Mouse (Mus musculus) neural tube, embryonic 12.5 days (tissue): ENCODE results near the gene Tmem237. TPM values are rescaled to one million over a fixed set of nuclear protein-coding genes. Genes with fewer than 3 reads are reported as not detected.
A peak's percentile ranks its signal among the peaks of the same experiment; 100 is the strongest.

Experiments used
- ATAC-seq: fragments of 200-750 bp; cut with Nextera tagmentation; 2 replicates; pipeline ENCODE4 v1.8.0; 2017; ENCODE audit warnings: low read depth, mild to moderate bottlenecking, moderate TSS enrichment, moderate library complexity; ENCODE audit not compliant: low FRiP score
- H3K27ac ChIP-seq: fragments of 300-500 bp; sonication (generic); 2 replicates; pipeline ENCODE4 v1.5.1; 2016
- H3K27me3 ChIP-seq: fragments of 300-500 bp; sonication (generic); replicated peaks from 2 replicates; pipeline ENCODE4 v1.6.1; 2016; ENCODE audit warnings: mild to moderate bottlenecking
- H3K36me3 ChIP-seq: fragments of 300-500 bp; sonication (generic); 2 replicates; pipeline ENCODE4 v1.6.1; 2016; ENCODE audit warnings: mild to moderate bottlenecking
- H3K4me1 ChIP-seq: fragments of 300-500 bp; sonication (generic); 2 replicates; pipeline ENCODE4 v1.6.1; 2016
- H3K4me2 ChIP-seq: fragments of 300-500 bp; sonication (generic); replicated peaks from 2 replicates; pipeline ENCODE4 v1.6.1; 2016; ENCODE audit warnings: mild to moderate bottlenecking
- H3K4me3 ChIP-seq: fragments of 300-500 bp; sonication (generic); 2 replicates; pipeline ENCODE4 v1.5.1; 2016
- H3K9ac ChIP-seq: fragments of 300-500 bp; sonication (generic); 2 replicates; pipeline ENCODE4 v1.6.1; 2016; ENCODE audit warnings: mild to moderate bottlenecking
- H3K9me3 ChIP-seq: fragments of 300-500 bp; sonication (generic); 2 replicates; pipeline ENCODE4 v1.6.1; 2016; ENCODE audit warnings: mild to moderate bottlenecking
- WGBS: fragments of 180-500 bp; shearing (Covaris S2); methylation state at CpG from one replicate; pipeline ENCODE4 v1.1.7; 2016; 5-methylcytosine and 5-hydroxymethylcytosine counted together
- polyA plus RNA-seq: library from polyadenylated mRNA; unstranded; fragments of >200 nt; fragmentation: Nextera tagmentation; extraction: Ambion mirVana; gene quantifications from 2 replicates; pipeline ENCODE4 v1.2.1, GENCODE M21; 2016

Gene Tmem237
- polyA plus RNA-seq, result 39.9 and 45.1 TPM in 2 replicates

GRCm38 (mm10) chr1:59119720-59120457, at the start of gene Tmem237:
TSS of gene Tmem237 (minus strand) at chr1:59120408.
- Histone ChIP-seq H3K4me2 (peak within 1 kb of the TSS; percentile 69), H3K4me1 (0 out of 2 replicates have a peak, but pooled peaks cover 3% of the 10 kb centered on the region), H3K27me3 (no peaks in the 10 kb centered on the region), H3K9ac (peak within 1 kb of the TSS; percentile 85), H3K36me3 (no peaks in the 10 kb centered on the region), H3K4me3 (peak within 1 kb of the TSS; percentile 64), H3K9me3 (no peaks in the 10 kb centered on the region), H3K27ac (peak within 1 kb of the TSS; percentile 83)
- WGBS, result under 1% methylated on average over 74 of the region's 74 CpGs
- peak; percentile 99 for ATAC-seq

GRCm38 (mm10) chr1:59169586-59169985, 49.4 kb upstream of the Tmem237 start:
- 88% methylated on average over 6 of the region's 6 CpGs for WGBS
- Histone ChIP-seq H3K9ac (no peak overlapping the region), H3K4me3 (no peak overlapping the region), H3K27me3 (no peaks in the 10 kb centered on the region), H3K27ac (no peak overlapping the region), H3K36me3 (peaks cover 51% of the 10 kb centered on the region), H3K4me1 (no peaks in the 10 kb centered on the region), H3K4me2 (no peak overlapping the region), H3K9me3 (no peaks in the 10 kb centered on the region)
- ATAC-seq, result no peak

GRCm38 (mm10) chr1:59168556-59168955, 48.3 kb upstream of the Tmem237 start:
- H3K4me1 ChIP-seq, result no peaks in the 10 kb centered on the region
- ATAC-seq, result no peak
- no peaks in the 10 kb centered on the region for H3K27me3 ChIP-seq
- no peak overlapping the region for H3K27ac ChIP-seq
- no peak overlapping the region for H3K9ac ChIP-seq
- 91% methylated on average over 2 of the region's 2 CpGs for WGBS
- H3K4me2 ChIP-seq, result no peak overlapping the region
- no peak overlapping the region for H3K4me3 ChIP-seq
- no peaks in the 10 kb centered on the region for H3K9me3 ChIP-seq
- peaks cover 62% of the 10 kb centered on the region for H3K36me3 ChIP-seq

- H3K4me2 ChIP-seq, result no peak overlapping the region
- no peaks in the 10 kb centered on the region for H3K27me3 ChIP-seq
- WGBS, result 95% methylated on average over 4 of the region's 4 CpGs
- no peaks in the 10 kb centered on the region for H3K9me3 ChIP-seq
- no peaks in the 10 kb centered on the region for H3K4me1 ChIP-seq
- H3K4me3 ChIP-seq, result no peak overlapping the region
- H3K36me3 ChIP-seq, result peaks cover 65% of the 10 kb centered on the region
- H3K27ac ChIP-seq, result no peak overlapping the region
- ATAC-seq, result no peak
- no peak overlapping the region for H3K9ac ChIP-seq
These were observed 47.6 kb upstream of the Tmem237 start for GRCm38 (mm10) chr1:59167654-59168425.

- Histone ChIP-seq H3K36me3 (peaks cover 58% of the 10 kb centered on the region), H3K27ac (no peak overlapping the region), H3K4me3 (no peak overlapping the region), H3K27me3 (no peaks in the 10 kb centered on the region), H3K4me1 (no peaks in the 10 kb centered on the region), H3K4me2 (no peak overlapping the region), H3K9me3 (no peaks in the 10 kb centered on the region), H3K9ac (no peak overlapping the region)
- ATAC-seq, result no peak
- 95% methylated on average over 9 of the region's 9 CpGs for WGBS
These were observed 46.2 kb upstream of the Tmem237 start for GRCm38 (mm10) chr1:59166232-59166905.

- Histone ChIP-seq H3K27me3 (no peaks in the 10 kb centered on the region), H3K36me3 (peaks cover 51% of the 10 kb centered on the region), H3K27ac (no peak overlapping the region), H3K9me3 (no peaks in the 10 kb centered on the region), H3K4me3 (no peak overlapping the region), H3K4me2 (no peak overlapping the region), H3K9ac (no peak overlapping the region), H3K4me1 (no peaks in the 10 kb centered on the region)
- WGBS, result 73% methylated on average over 5 of the region's 5 CpGs
- no peak for ATAC-seq
These were observed 43.7 kb upstream of the Tmem237 start for GRCm38 (mm10) chr1:59163918-59164317.

- Histone ChIP-seq H3K4me3 (no peak within 1 kb of the TSS), H3K27me3 (no peaks in the 10 kb centered on the region), H3K9ac (no peak within 1 kb of the TSS), H3K36me3 (peaks cover 49% of the 10 kb centered on the region), H3K4me1 (no peaks in the 10 kb centered on the region), H3K4me2 (no peak within 1 kb of the TSS), H3K27ac (no peak within 1 kb of the TSS), H3K9me3 (no peaks in the 10 kb centered on the region)
- no peak for ATAC-seq
- 65% methylated on average over 12 of the region's 12 CpGs for WGBS
These were observed 42.8 kb upstream of the Tmem237 start, which contains the start of gene Mpp4 for GRCm38 (mm10) chr1:59163030-59163461. TSS of gene Mpp4 (minus strand) at chr1:59163389.

- no peaks in the 10 kb centered on the region for H3K4me1 ChIP-seq
- no peak overlapping the region for H3K9ac ChIP-seq
- H3K36me3 ChIP-seq, result peaks cover 43% of the 10 kb centered on the region
- H3K9me3 ChIP-seq, result no peaks in the 10 kb centered on the region
- ATAC-seq, result no peak
- no peak overlapping the region for H3K27ac ChIP-seq
- H3K27me3 ChIP-seq, result no peaks in the 10 kb centered on the region
- H3K4me2 ChIP-seq, result no peak overlapping the region
- H3K4me3 ChIP-seq, result no peak overlapping the region
- WGBS, result 64% methylated on average over 8 of the region's 8 CpGs
These were observed 42.3 kb upstream of the Tmem237 start for GRCm38 (mm10) chr1:59162309-59163024.

- Histone ChIP-seq H3K4me1 (no peaks in the 10 kb centered on the region), H3K4me3 (no peak overlapping the region), H3K9me3 (no peaks in the 10 kb centered on the region), H3K36me3 (peaks cover 33% of the 10 kb centered on the region), H3K27ac (no peak overlapping the region), H3K4me2 (no peak overlapping the region), H3K27me3 (no peaks in the 10 kb centered on the region), H3K9ac (no peak overlapping the region)
- ATAC-seq, result no peak
- 87% methylated on average over 6 of the region's 6 CpGs for WGBS
These were observed 41.2 kb upstream of the Tmem237 start for GRCm38 (mm10) chr1:59161396-59161795.

GRCm38 (mm10) chr1:59160871-59161270, 40.7 kb upstream of the Tmem237 start:
- Histone ChIP-seq H3K27me3 (no peaks in the 10 kb centered on the region), H3K36me3 (peaks cover 27% of the 10 kb centered on the region), H3K27ac (no peak overlapping the region), H3K4me1 (no peaks in the 10 kb centered on the region), H3K9me3 (no peaks in the 10 kb centered on the region), H3K9ac (no peak overlapping the region), H3K4me2 (no peak overlapping the region), H3K4me3 (no peak overlapping the region)
- ATAC-seq, result no peak
- 91% methylated on average over 6 of the region's 6 CpGs for WGBS

- Histone ChIP-seq H3K27me3 (no peaks in the 10 kb centered on the region), H3K4me1 (no peaks in the 10 kb centered on the region), H3K9me3 (no peaks in the 10 kb centered on the region), H3K4me3 (no peak overlapping the region), H3K9ac (no peak overlapping the region), H3K4me2 (no peak overlapping the region), H3K36me3 (peaks cover 16% of the 10 kb centered on the region), H3K27ac (no peak overlapping the region)
- no peak for ATAC-seq
- WGBS, result 87% methylated on average over 3 of the region's 3 CpGs
These were observed 38.9 kb upstream of the Tmem237 start for GRCm38 (mm10) chr1:59159136-59159535.
